Mouse (Mus musculus) MEL (cell line): ENCODE data around the gene Trp53i13.

Experiments
- GATA1 ChIP-seq: IDR thresholded peaks from 2 replicates; pipeline ENCODE4 v1.6.1; 2011; ENCODE audit warnings: low read depth, low read length, improper control_type of control experiment
- MAX ChIP-seq: IDR thresholded peaks from 2 replicates; pipeline ENCODE4 v1.6.1; 2011; ENCODE audit warnings: low read length, improper control_type of control experiment
- POLR2A ChIP-seq, 2 experiments: IDR thresholded peaks; 2 replicates each; pipeline ENCODE4 v1.6.1; 2011 to 2012; ENCODE audit warnings: low read length in 2 of 2, mild to moderate bottlenecking in 2 of 2, control low read depth in 1 of 2, improper control_type of control experiment in 1 of 2, low read depth in 1 of 2, moderate library complexity in 1 of 2; ENCODE audit not compliant: control insufficient read depth in 1 of 2, insufficient read depth in 1 of 2, poor library complexity in 1 of 2
- SMC3 ChIP-seq: IDR thresholded peaks from 2 replicates; pipeline ENCODE4 v1.6.1; 2011; ENCODE audit warnings: low read depth, low read length, improper control_type of control experiment

GRCm38 (mm10) chr11:77512891-77513810 is 2.6 kb downstream of the Trp53i13 start:
- no peak; the same call in 1 of the 2 replicates for TF ChIP-seq MAX
- no peak for TF ChIP-seq SMC3
- TF ChIP-seq POLR2A (IDR thresholded peaks at IDR 0.05; ENCODE audit: control insufficient read depth in 1 of 2, insufficient read depth in 1 of 2, low read depth in 1 of 2, low read length in 2 of 2, poor library complexity in 1 of 2): peak; percentile 51 to 88; a peak in 3 of 4 replicates
- TF ChIP-seq GATA1: no peak
